Mouse (Mus musculus): ENCODE results near the gene Olfr223.

DNA sequence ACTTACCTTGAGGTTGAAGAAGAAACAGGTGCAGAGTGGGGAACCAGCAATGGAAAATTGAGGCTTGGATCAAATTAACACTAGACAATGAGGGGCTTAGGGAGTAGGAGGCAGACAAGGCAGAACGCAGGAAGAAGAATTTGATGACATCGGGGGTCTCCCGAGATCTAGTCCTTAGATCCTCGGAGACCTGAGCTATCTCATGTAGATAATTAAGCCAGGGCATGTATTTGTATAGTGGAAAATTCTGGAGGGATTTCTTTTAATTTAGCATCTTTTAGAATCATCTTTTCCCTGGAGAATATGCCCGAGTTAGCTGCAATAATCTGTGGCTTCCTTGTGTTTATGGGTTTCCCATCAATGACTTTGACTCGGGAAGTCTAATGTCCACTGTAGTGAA lies at the start of gene Olfr223:
- TF ChIP-seq CTCF (IDR thresholded peaks at IDR 0.05; ENCODE audit: extremely low read depth, insufficient read depth, insufficient read length, insufficient replicate concordance) (no peak), POLR2A (IDR thresholded peaks at IDR 0.05; ENCODE audit: low read depth, low read length) (no peak)

Data from spleen, adult 2 months (tissue).